Mouse (Mus musculus) subcutaneous adipose tissue, adult 2 months (tissue): ENCODE results near the gene Ccpg1os. TPM values are rescaled to one million over a fixed set of nuclear protein-coding genes. Genes with fewer than 3 reads are reported as not detected.

Source experiments
- polyA plus RNA-seq: library from polyadenylated mRNA; depleted of rRNA; stranded (reverse); fragments of >200 nt; gene quantifications from 2 replicates; pipeline ENCODE4 v1.2.3, GENCODE M21; 2012; ENCODE audit warnings: low replicate concordance; rRNA removed

Gene Ccpg1os
- 16.5 and 18.8 TPM in 2 replicates for polyA plus RNA-seq

GRCm38 (mm10) chr9:72985250-72986220 is at the start of gene Ccpg1os, which contains the start of gene Ccpg1:
Ccpg1os (minus strand) TSS chr9:72985382.
Ccpg1 (plus strand) TSS chr9:72985429.

GRCm38 (mm10) chr9:72958521-72959450 is 26.4 kb downstream of the Ccpg1os start, which contains the start of the genes Dyx1c1 and Gm44503:
Dyx1c1 (plus strand) TSS chr9:72958785.
Gm44503 (plus strand) TSS chr9:72958852.

Other genes starting within 250 kb of the Ccpg1os start
- 0.29 and 1.6 TPM in 2 replicates for gene Prtg, start 178.5 kb downstream of the Ccpg1os start, polyA plus RNA-seq
- 1.3 and 4.2 TPM in 2 replicates for gene Pygo1, start 59.7 kb downstream of the Ccpg1os start, polyA plus RNA-seq
- 0.73 and 0.84 TPM in 2 replicates for gene Dyx1c1, start 26.6 kb downstream of the Ccpg1os start, polyA plus RNA-seq
- gene Gm44503, start 26.5 kb downstream of the Ccpg1os start, polyA plus RNA-seq: not detected in 2 replicates
- 14.0 and 14.2 TPM in 2 replicates for gene Ccpg1, start within 50 bp of the Ccpg1os start, polyA plus RNA-seq
- gene Pigb, start 55.0 kb upstream of the Ccpg1os start, polyA plus RNA-seq: 9.0 and 16.6 TPM in 2 replicates
- gene Rab27a, start 59.5 kb upstream of the Ccpg1os start, polyA plus RNA-seq: 2.6 and 7.6 TPM in 2 replicates
- 0.09 and 0.12 TPM in 2 replicates for gene Khdc3, start 116.5 kb upstream of the Ccpg1os start, polyA plus RNA-seq
- gene Gm20509, start 117.1 kb upstream of the Ccpg1os start, polyA plus RNA-seq: not detected in 2 replicates
- 20.1 and 27.4 TPM in 2 replicates for gene Rsl24d1, start 128.0 kb upstream of the Ccpg1os start, polyA plus RNA-seq